Mouse (Mus musculus): ENCODE results near the gene Vldlr.

- TF ChIP-seq TAL1 (IDR thresholded peaks at IDR 0.05; ENCODE audit: low read length) (no peak), GATA1 (IDR thresholded peaks at IDR 0.05; ENCODE audit: low read length) (no peak)
Observed at GRCm38 (mm10) chr19:27239913-27240312, 23.6 kb downstream of the Vldlr start.
